Mouse (Mus musculus) lung, postnatal 0 days (tissue): ENCODE measurements at regions not wholly inside any gene's neighbourhood (a gene's known extent, or its start where the extent isn't known, plus 50 kb on each side); places are given as distances from the start of the nearest gene placed in this dataset.

ENCODE experiments used
- CTCF ChIP-seq: IDR thresholded peaks from 2 replicates; pipeline ENCODE4 v1.5.1; 2016; ENCODE audit warnings: antibody characterized with exemption, mild to moderate bottlenecking
- EP300 ChIP-seq: IDR thresholded peaks from 2 replicates; pipeline ENCODE4 v1.6.1; 2016; ENCODE audit warnings: antibody characterized with exemption, mild to moderate bottlenecking, control low read depth

- no peak for TF ChIP-seq CTCF
- no peak for TF ChIP-seq EP300
Measured at GRCm38 (mm10) chr7:37392604-37393003, 380.8 kb downstream of the Zfp536 start.
